Mouse (Mus musculus) megakaryocyte progenitor cell, adult 5-6 weeks (primary cell): ENCODE measurements around the gene Olfr992. TPM values are rescaled to one million over a fixed set of nuclear protein-coding genes. Genes with fewer than 3 reads are reported as not detected.
"Not testable (repeated sequence)": the region's sequence is repeated elsewhere in the genome, so short reads cannot be mapped to it uniquely, and the experiment has no call there.

Source experiments
- ATAC-seq: replicated peaks from 2 replicates; pipeline ENCODE4 v1.8.0; 2016; ENCODE audit warnings: mild to moderate bottlenecking, moderate TSS enrichment, inconsistent platforms; ENCODE audit not compliant: poor library complexity
- total RNA-seq, 2 experiments: library from RNA; stranded (forward) in 1 of 2; stranded (reverse) in 1 of 2; fragments of 157-497, 149-512 nt in 1 of 2; fragments of 200-1000 nt in 1 of 2; gene quantifications; 2 replicates each; pipeline versions ENCODE4 v1.2.3 to v1.2.4; 2015 to 2017

The Olfr992 gene
- total RNA-seq (2015) (not detected in 2 replicates), total RNA-seq (2017) (not detected in 2 replicates)

- ATAC-seq, result no peak
These were observed at the start of gene Olfr992 for GRCm38 (mm10) chr2:85409369-85409768. TSS of gene Olfr992 (minus strand) at chr2:85409469.

- no peak for ATAC-seq
These were observed 34.3 kb upstream of the Olfr992 start, which contains the start of gene Olfr995 for GRCm38 (mm10) chr2:85443539-85443938. TSS of gene Olfr995 (minus strand) at chr2:85443639.

DNA sequence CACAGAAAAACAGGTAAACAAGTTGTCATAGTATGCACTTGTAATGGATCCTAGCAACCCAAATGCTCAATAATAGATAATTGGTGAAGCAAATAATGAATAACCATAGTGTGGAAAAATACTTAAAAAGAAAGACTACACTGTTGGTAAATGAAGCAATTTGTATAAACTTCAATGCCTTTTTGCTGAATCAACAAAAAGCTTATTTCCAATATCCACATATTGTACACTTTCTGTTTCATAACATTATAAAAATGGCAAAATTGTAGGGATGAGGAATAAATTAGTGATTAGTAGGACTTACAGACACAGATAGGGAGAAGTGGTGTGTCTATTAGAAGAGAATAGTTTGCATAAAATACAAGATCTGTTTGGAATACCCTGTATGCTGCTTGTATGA is 33.3 kb upstream of the Olfr992 start:
- no peak for ATAC-seq

- no peak for ATAC-seq
These were observed 27.1 kb upstream of the Olfr992 start, which contains the start of gene Olfr994 for GRCm38 (mm10) chr2:85436351-85436750. TSS of gene Olfr994 (minus strand) at chr2:85436451.

- ATAC-seq, result no peak
These were observed 16.6 kb upstream of the Olfr992 start for GRCm38 (mm10) chr2:85425893-85426292.

- no peak for ATAC-seq
These were observed 5.5 kb upstream of the Olfr992 start, which contains the start of gene Olfr993 for GRCm38 (mm10) chr2:85414777-85415176. TSS of gene Olfr993 (minus strand) at chr2:85414877.

DNA sequence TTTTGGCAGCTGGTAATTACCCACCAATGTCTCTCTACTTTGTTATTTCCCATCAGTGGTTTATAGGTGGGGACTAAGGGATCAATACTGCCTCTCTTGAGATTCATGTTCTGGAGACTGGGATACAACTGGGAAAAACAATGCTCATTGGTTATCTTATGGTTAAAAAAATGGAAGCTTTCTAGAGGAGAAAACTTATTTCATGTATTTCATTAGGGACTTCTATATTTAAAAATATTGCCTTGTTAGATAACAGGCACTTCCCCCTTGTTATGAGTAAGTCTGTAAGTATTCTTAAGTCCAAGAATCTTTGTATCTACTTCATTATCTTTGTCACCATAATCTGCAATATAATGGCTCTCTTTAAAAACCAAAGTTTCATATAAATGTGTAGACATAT is 46.1 kb downstream of the Olfr992 start, which contains the start of gene Olfr988:
Gene Olfr988, minus strand, starts transcription at position 101 of the 400 bp plus-strand sequence.
- ATAC-seq, result not testable (repeated sequence)

Other genes with a start within 250 kb of the Olfr992 start
- not detected in 2 replicates for gene Lrrc55, start 212.3 kb downstream of the Olfr992 start, total RNA-seq (2015)
- gene Lrrc55, start 212.3 kb downstream of the Olfr992 start, total RNA-seq (2017), result not detected in 2 replicates
- not detected in 2 replicates for gene Olfr987, start 70.2 kb downstream of the Olfr992 start, total RNA-seq (2015)
- not detected in 2 replicates for gene Olfr987, start 70.2 kb downstream of the Olfr992 start, total RNA-seq (2017)
- gene Olfr988, start 46.2 kb downstream of the Olfr992 start, total RNA-seq (2015), result not detected in 2 replicates
- gene Olfr988, start 46.2 kb downstream of the Olfr992 start, total RNA-seq (2017), result not detected in 2 replicates
- gene Olfr993, start 5.4 kb upstream of the Olfr992 start, total RNA-seq (2015), result not detected in 2 replicates
- gene Olfr993, start 5.4 kb upstream of the Olfr992 start, total RNA-seq (2017), result not detected in 2 replicates
- gene Olfr994, start 27.0 kb upstream of the Olfr992 start, total RNA-seq (2015), result not detected in 2 replicates
- not detected in 2 replicates for gene Olfr994, start 27.0 kb upstream of the Olfr992 start, total RNA-seq (2017)
- gene Olfr995, start 34.2 kb upstream of the Olfr992 start, total RNA-seq (2015), result not detected in 2 replicates
- gene Olfr995, start 34.2 kb upstream of the Olfr992 start, total RNA-seq (2017), result not detected in 2 replicates
- gene 4833423E24Rik, start 109.6 kb upstream of the Olfr992 start, total RNA-seq (2015), result not detected in 2 replicates
- gene 4833423E24Rik, start 109.6 kb upstream of the Olfr992 start, total RNA-seq (2017), result not detected in 2 replicates
- gene Olfr996, start 169.7 kb upstream of the Olfr992 start, total RNA-seq (2015), result not detected in 2 replicates
- gene Olfr996, start 169.7 kb upstream of the Olfr992 start, total RNA-seq (2017), result not detected in 2 replicates
- gene Olfr998, start 179.5 kb upstream of the Olfr992 start, total RNA-seq (2015), result not detected in 2 replicates
- gene Olfr998, start 179.5 kb upstream of the Olfr992 start, total RNA-seq (2017), result not detected in 2 replicates
- not detected in 2 replicates for gene Olfr1000, start 202.4 kb upstream of the Olfr992 start, total RNA-seq (2015)
- not detected in 2 replicates for gene Olfr1000, start 202.4 kb upstream of the Olfr992 start, total RNA-seq (2017)
- not detected in 2 replicates for gene Olfr1002, start 241.2 kb upstream of the Olfr992 start, total RNA-seq (2015)
- gene Olfr1002, start 241.2 kb upstream of the Olfr992 start, total RNA-seq (2017), result not detected in 2 replicates